Mouse (Mus musculus) forebrain, postnatal 0 days (tissue): ENCODE results near the gene Tpcn1. TPM values are rescaled to one million over a fixed set of nuclear protein-coding genes. Genes with fewer than 3 reads are reported as not detected.
A peak's percentile ranks its signal among the peaks of the same experiment; 100 is the strongest.

ENCODE experiments used
- ATAC-seq: fragments of 200-750 bp; cut with Nextera tagmentation; 2 replicates; pipeline ENCODE4 v1.8.0; 2017; ENCODE audit warnings: mild to moderate bottlenecking, moderate library complexity
- DNase-seq: peaks from one replicate; pipeline ENCODE4 v3.0.0-alpha.2; 2015
- H3K27ac ChIP-seq: fragments of 300-500 bp; sonication (generic); 2 replicates; pipeline ENCODE4 v1.5.1; 2014; ENCODE audit warnings: low read depth, mild to moderate bottlenecking, antibody characterized with exemption, low read length, moderate library complexity, mixed read lengths
- H3K27me3 ChIP-seq: fragments of 300-500 bp; sonication (generic); 2 replicates; pipeline ENCODE4 v1.6.1; 2014; ENCODE audit warnings: mild to moderate bottlenecking, low read length, mixed read lengths; ENCODE audit not compliant: insufficient read depth
- H3K36me3 ChIP-seq: fragments of 300-500 bp; sonication (generic); 2 replicates; pipeline ENCODE4 v1.6.1; 2014; ENCODE audit warnings: mild to moderate bottlenecking, moderate library complexity; ENCODE audit not compliant: insufficient read depth
- H3K4me1 ChIP-seq: fragments of 300-500 bp; sonication (generic); 2 replicates; pipeline ENCODE4 v1.6.1; 2014; ENCODE audit warnings: antibody characterized with exemption; ENCODE audit not compliant: insufficient read depth
- H3K4me2 ChIP-seq: fragments of 300-500 bp; sonication (generic); 2 replicates; pipeline ENCODE4 v1.6.1; 2014; ENCODE audit warnings: low read depth, mild to moderate bottlenecking, moderate library complexity
- H3K4me3 ChIP-seq: fragments of 300-500 bp; sonication (generic); 2 replicates; pipeline ENCODE4 v1.5.1; 2014; ENCODE audit warnings: low read depth, low read length, mixed read lengths
- H3K9ac ChIP-seq: fragments of 300-500 bp; sonication (generic); 2 replicates; pipeline ENCODE4 v1.6.1; 2014; ENCODE audit warnings: mild to moderate bottlenecking
- H3K9me3 ChIP-seq: fragments of 300-500 bp; sonication (generic); 2 replicates; pipeline ENCODE4 v1.6.1; 2016; ENCODE audit warnings: low read length
- CTCF ChIP-seq: sonication (generic); IDR thresholded peaks from 2 replicates; pipeline ENCODE4 v1.5.1; 2016; ENCODE audit warnings: antibody characterized with exemption, control low read depth, low read depth
- WGBS: fragments of 180-500 bp; shearing (Covaris S2); extraction: QIAGEN DNeasy Blood & Tissue Kit; methylation state at CpG from one replicate; pipeline ENCODE4 v1.1.7; 2014; 5-methylcytosine and 5-hydroxymethylcytosine counted together
- polyA plus RNA-seq: library from polyadenylated mRNA; unstranded; fragments of >200 nt; fragmentation: Nextera tagmentation; extraction: Ambion mirVana; gene quantifications from 2 replicates; pipeline ENCODE4 v1.2.1, GENCODE M21; 2015
- total RNA-seq: library from RNA; depleted of rRNA; stranded (reverse); fragments of >200 nt; gene quantifications from 2 replicates; pipeline ENCODE4 v1.2.3, GENCODE M21; 2014

Tpcn1 gene
- total and polyA plus RNA-seq, 2 experiments from 2014 or later, result 11.1 to 14.3 TPM

- WGBS, result 84% methylated on average over 15 of the region's 15 CpGs
- H3K27me3 ChIP-seq, result no peaks in the 10 kb centered on the region
- H3K27ac ChIP-seq, result no peak overlapping the region
- DNase-seq (no peak), ATAC-seq (no peak)
- H3K36me3 ChIP-seq, result peaks cover 43% of the 10 kb centered on the region
- TF ChIP-seq CTCF, result no peak
- H3K4me3 ChIP-seq, result no peak overlapping the region
- H3K9ac ChIP-seq, result no peak overlapping the region
- no peak overlapping the region for H3K4me2 ChIP-seq
- H3K4me1 ChIP-seq, result no peaks in the 10 kb centered on the region
- H3K9me3 ChIP-seq, result no peaks in the 10 kb centered on the region
Observed at GRCm38 (mm10) chr5:120627515-120628300, 39.2 kb upstream of the Tpcn1 start.

GRCm38 (mm10) chr5:120626399-120626798 is 37.9 kb upstream of the Tpcn1 start:
- 24% methylated on average over 19 of the region's 19 CpGs for WGBS
- peaks cover 53% of the 10 kb centered on the region for H3K36me3 ChIP-seq
- ATAC-seq, result peak; percentile 37; the same call in 1 of the 2 replicates

GRCm38 (mm10) chr5:120624427-120624826 is 36.0 kb upstream of the Tpcn1 start:
- H3K9ac ChIP-seq, result no peak overlapping the region
- TF ChIP-seq CTCF, result no peak
- DNase-seq, result no peak
- H3K27ac ChIP-seq, result no peak overlapping the region
- 84% methylated on average over 10 of the region's 10 CpGs for WGBS
- no peaks in the 10 kb centered on the region for H3K27me3 ChIP-seq
- H3K36me3 ChIP-seq, result peaks cover 72% of the 10 kb centered on the region
- H3K4me3 ChIP-seq, result no peak overlapping the region
- H3K9me3 ChIP-seq, result no peaks in the 10 kb centered on the region
- no peak overlapping the region for H3K4me2 ChIP-seq
- no peaks in the 10 kb centered on the region for H3K4me1 ChIP-seq
- no peak for ATAC-seq

More at GRCm38 (mm10) chr5:120626399-120626798, 37.9 kb upstream of the Tpcn1 start:
- H3K4me2 ChIP-seq, result no peak overlapping the region
- no peak for DNase-seq
- no peak overlapping the region for H3K9ac ChIP-seq
- no peak overlapping the region for H3K27ac ChIP-seq
- H3K4me1 ChIP-seq, result no peaks in the 10 kb centered on the region
- TF ChIP-seq CTCF, result no peak
- no peaks in the 10 kb centered on the region for H3K9me3 ChIP-seq
- no peaks in the 10 kb centered on the region for H3K27me3 ChIP-seq
- H3K4me3 ChIP-seq, result no peak overlapping the region

DNA sequence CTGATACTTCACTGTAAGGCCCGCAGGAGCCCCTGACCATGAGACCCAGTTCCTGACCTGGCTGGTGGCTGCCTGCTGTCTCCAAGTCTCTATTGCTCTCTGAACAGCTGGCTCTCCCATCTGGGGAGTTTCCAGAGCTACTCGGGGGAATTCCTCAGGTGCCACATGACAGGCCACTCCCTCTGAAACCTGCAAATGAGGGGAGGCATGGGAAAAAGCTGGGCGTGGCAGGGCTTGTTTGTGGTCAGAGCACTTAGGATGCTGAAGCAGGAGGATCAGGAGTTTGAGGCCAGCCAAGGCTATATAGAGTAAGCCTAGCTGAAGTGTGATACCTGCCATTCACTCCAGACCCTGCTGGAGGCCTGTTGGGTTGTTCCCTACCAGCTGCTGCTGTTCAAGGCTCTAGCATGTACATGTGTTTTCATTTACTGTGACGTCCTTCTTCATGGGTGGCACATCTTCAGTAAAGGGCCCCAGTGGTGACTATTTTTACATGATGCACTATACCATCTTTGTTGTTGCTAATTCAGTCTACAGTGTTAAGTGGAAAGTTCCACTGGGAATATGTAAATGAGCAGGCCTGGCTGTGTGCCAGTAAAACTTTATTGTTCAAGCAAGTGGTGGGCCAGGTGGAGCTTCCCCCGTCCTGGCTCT is 33.9 kb upstream of the Tpcn1 start:
- Histone ChIP-seq H3K36me3 (peaks cover 83% of the 10 kb centered on the region), H3K4me3 (no peak overlapping the region), H3K9me3 (no peaks in the 10 kb centered on the region), H3K27ac (no peak overlapping the region), H3K4me2 (no peak overlapping the region), H3K4me1 (no peaks in the 10 kb centered on the region), H3K9ac (no peak overlapping the region), H3K27me3 (no peaks in the 10 kb centered on the region)
- 55% methylated on average over 5 of the region's 5 CpGs for whole genome bisulfite sequencing
- DNase-seq (peak; percentile 32), ATAC-seq (no peak)
- TF ChIP-seq CTCF, result no peak

DNA sequence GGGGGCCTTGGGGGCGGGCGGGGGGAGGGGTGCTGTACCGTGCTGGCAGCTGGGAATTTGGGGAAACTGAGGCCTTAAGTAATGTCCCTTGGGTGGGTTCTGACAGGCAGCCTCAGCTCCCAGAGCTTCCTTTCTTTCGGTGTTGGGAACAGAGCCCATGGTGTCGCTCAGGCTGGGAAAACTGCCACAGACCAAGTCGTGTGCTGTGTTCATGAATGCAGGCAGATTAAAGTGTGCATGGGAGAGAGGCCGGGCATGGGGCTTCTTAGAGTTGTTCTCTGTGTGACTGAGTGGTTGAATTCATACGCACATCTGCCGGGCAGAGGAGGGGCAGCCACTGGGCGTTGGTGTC is 33.3 kb upstream of the Tpcn1 start:
- no peak for TF ChIP-seq CTCF

DNA sequence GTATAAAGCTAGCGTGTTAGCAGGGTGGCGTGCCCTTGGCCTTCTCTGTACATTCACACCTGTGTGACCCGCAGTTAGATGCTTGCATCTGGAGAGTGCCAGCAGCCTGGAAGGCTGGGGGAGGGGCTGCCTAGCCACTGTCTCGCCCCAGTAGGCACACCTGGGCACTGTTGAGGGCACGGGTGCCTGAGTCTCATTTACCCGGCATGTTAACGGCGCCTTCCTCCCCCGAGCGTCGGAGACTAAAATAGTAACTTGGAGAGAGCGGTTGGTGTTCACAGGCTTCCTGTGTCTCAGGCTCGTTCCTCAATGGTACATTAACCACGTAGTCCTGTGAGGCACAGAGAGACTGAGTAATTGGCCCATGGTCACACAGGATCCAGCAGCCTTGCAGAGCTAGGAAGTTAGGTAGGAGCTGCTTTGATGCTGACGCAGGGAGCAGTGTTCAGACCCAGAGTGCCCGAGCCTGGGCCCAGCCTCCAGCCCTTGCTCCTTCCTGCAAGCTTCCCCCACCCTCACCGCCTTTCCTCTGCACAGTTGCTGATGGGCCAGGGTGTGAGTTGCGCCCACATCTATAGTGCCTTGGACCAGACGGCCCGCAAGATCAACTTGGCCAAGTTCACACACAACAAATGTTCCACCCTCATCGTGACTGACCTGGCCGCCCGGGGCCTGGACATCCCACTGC is 32.7 kb upstream of the Tpcn1 start:
- H3K27ac ChIP-seq, result no peak overlapping the region
- no peak for TF ChIP-seq CTCF
- H3K4me1 ChIP-seq, result no peaks in the 10 kb centered on the region
- no peak overlapping the region for H3K4me2 ChIP-seq
- no peaks in the 10 kb centered on the region for H3K9me3 ChIP-seq
- no peaks in the 10 kb centered on the region for H3K27me3 ChIP-seq
- ATAC-seq (0 out of 2 replicates have a peak, but pooled peaks have one; percentile 7), DNase-seq (no peak)
- H3K36me3 ChIP-seq, result peaks cover 72% of the 10 kb centered on the region
- no peak overlapping the region for H3K9ac ChIP-seq
- no peak overlapping the region for H3K4me3 ChIP-seq
- WGBS, result 84% methylated on average over 23 of the region's 23 CpGs

More for the DNA sequence above, 33.3 kb upstream of the Tpcn1 start:
- no peak overlapping the region for H3K4me2 ChIP-seq
- 68% methylated on average over 10 of the region's 10 CpGs for WGBS
- H3K27me3 ChIP-seq, result no peaks in the 10 kb centered on the region
- DNase-seq, result peak; percentile 41
- peaks cover 78% of the 10 kb centered on the region for H3K36me3 ChIP-seq
- no peak overlapping the region for H3K27ac ChIP-seq
- H3K9me3 ChIP-seq, result no peaks in the 10 kb centered on the region
- H3K4me1 ChIP-seq, result no peaks in the 10 kb centered on the region
- H3K9ac ChIP-seq, result no peak overlapping the region
- peak; percentile 28; the same call in 1 of the 2 replicates for ATAC-seq
- H3K4me3 ChIP-seq, result no peak overlapping the region
